Mouse (Mus musculus) megakaryocyte, embryonic 14.5 days (primary cell): ENCODE measurements around the gene Heg1.

Experiments used
- FLI1 ChIP-seq: IDR thresholded peaks from 2 replicates; pipeline ENCODE4 v1.6.1; 2012; ENCODE audit warnings: low read length, inconsistent platforms, mixed read lengths
- GATA1 ChIP-seq: IDR thresholded peaks from 3 replicates; pipeline ENCODE4 v1.6.1; 2012; ENCODE audit warnings: mixed read lengths, low read length, inconsistent platforms, borderline replicate concordance

GRCm38 (mm10) chr16:33683206-33684161 lies 686 bp upstream of the Heg1 start:
- TF ChIP-seq GATA1 (no peak), FLI1 (no peak)
